Mouse (Mus musculus): Measurements from ENCODE around the gene Sun2. TPM values are rescaled to one million over a fixed set of nuclear protein-coding genes. Genes with fewer than 3 reads are reported as not detected.

The Sun2 gene
- polyA plus RNA-seq, 1 experiment from 2014 or later: 2.2 TPM

DNA sequence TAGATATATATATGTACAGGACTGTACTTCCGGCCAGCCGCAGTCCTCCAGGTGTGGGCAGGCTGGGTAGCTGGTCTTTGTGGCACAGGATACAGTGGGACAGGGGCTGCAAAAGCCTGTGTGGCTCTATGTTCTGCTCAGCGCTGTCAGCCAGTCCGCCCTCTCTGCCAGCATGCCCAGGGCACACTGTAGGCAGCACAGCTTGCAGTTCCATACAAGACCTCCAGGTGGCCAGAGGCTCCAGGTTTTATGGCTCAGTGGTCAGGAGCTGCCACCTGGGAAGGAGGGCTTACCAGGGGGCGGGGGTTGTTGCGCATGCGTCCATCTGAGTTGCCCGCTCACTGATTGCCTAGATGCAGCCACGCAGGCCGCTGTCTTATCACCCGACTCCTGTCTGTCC is 5.7 kb upstream of the Sun2 start:
- no peak overlapping the region for H3K27ac ChIP-seq (replicated peaks)
- no peaks in the 10 kb centered on the region for H3K27me3 ChIP-seq (ENCODE audit: control insufficient read depth, insufficient read depth, low read length)
- no peak overlapping the region for H3K9ac ChIP-seq (ENCODE audit: low read length)
- 68% methylated on average over 11 of the region's 11 CpGs for WGBS
- no peaks in the 10 kb centered on the region for H3K9me3 ChIP-seq (ENCODE audit: control insufficient read depth, low read length)
- no peak overlapping the region for H3K4me2 ChIP-seq (replicated peaks; ENCODE audit: low read depth)
- TF ChIP-seq CTCF (IDR thresholded peaks at IDR 0.05; ENCODE audit: low read depth) (peak; percentile 66), EP300 (optimal IDR thresholded peaks at IDR 0.05) (no peak)
- no peaks in the 10 kb centered on the region for H3K36me3 ChIP-seq (ENCODE audit: control insufficient read depth, insufficient read depth, low read length)
- no peak overlapping the region for H3K4me3 ChIP-seq (ENCODE audit: low read depth, low read length)
- DNase-seq (ENCODE audit: low spot score) (peak; percentile 35), ATAC-seq (ENCODE audit: low FRiP score, low TSS enrichment) (no peak)
- no peaks in the 10 kb centered on the region for H3K4me1 ChIP-seq (replicated peaks; ENCODE audit: control insufficient read depth, insufficient read depth)

DNA sequence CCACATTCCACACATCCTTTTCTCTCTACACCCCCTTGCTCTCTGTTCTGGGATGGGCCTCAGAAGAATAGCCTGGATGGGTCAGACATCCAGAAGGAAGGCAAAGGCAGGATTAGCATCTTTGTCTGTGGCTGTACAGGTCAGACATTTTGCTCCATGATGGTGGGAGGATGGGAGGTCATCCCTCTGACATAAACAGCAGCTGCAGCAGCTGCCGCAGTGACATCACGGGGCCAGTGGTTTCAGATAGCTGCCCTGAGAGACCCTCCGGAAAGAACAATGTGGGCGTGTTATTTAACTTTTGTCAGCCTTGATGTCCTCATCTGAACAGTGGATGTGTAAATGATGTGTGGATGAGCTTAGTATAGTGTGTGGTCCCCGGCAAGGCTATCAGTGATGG is 3.5 kb upstream of the Sun2 start:
- DNase-seq (ENCODE audit: low spot score) (no peak), ATAC-seq (ENCODE audit: low FRiP score, low TSS enrichment) (no peak)
- Histone ChIP-seq H3K9ac (ENCODE audit: low read length) (no peak overlapping the region), H3K27ac (replicated peaks) (no peak overlapping the region), H3K4me3 (ENCODE audit: low read depth, low read length) (no peak overlapping the region), H3K36me3 (ENCODE audit: control insufficient read depth, insufficient read depth, low read length) (no peaks in the 10 kb centered on the region), H3K9me3 (ENCODE audit: control insufficient read depth, low read length) (no peaks in the 10 kb centered on the region), H3K4me2 (replicated peaks; ENCODE audit: low read depth) (no peak overlapping the region), H3K4me1 (replicated peaks; ENCODE audit: control insufficient read depth, insufficient read depth) (peaks cover 3% of the 10 kb centered on the region; the same call in 1 of the 2 replicates), H3K27me3 (ENCODE audit: control insufficient read depth, insufficient read depth, low read length) (no peaks in the 10 kb centered on the region)
- TF ChIP-seq EP300 (optimal IDR thresholded peaks at IDR 0.05): no peak
- no peak for TF ChIP-seq CTCF (IDR thresholded peaks at IDR 0.05; ENCODE audit: low read depth)
- 84% methylated on average over 5 of the region's 5 CpGs for WGBS

DNA sequence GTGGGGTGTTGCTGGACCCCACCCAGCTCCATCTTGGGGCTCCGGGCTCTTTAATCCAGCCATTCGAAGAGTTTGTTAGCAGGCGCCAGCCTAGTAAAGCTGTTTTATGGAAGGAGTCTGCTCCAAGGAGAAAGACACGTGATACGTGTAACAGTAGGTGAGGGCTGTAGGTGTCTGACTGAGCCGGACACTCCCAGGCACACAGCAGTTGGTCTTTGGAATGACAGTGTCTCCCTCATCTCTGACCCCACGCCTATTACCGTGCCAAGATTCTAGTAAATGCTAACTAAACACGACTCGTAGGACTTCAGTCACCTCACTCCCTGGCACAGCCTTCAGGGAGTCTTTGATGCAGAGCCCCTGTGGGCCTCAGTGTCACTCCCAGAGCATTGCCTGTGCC is 3.0 kb upstream of the Sun2 start:
- H3K4me3 ChIP-seq (ENCODE audit: low read depth, low read length): no peak overlapping the region
- H3K4me1 ChIP-seq (replicated peaks; ENCODE audit: control insufficient read depth, insufficient read depth): peaks cover 3% of the 10 kb centered on the region; the same call in 1 of the 2 replicates
- H3K9me3 ChIP-seq (ENCODE audit: control insufficient read depth, low read length): no peaks in the 10 kb centered on the region
- 72% methylated on average over 10 of the region's 10 CpGs for WGBS
- H3K27ac ChIP-seq (replicated peaks): no peak overlapping the region
- ATAC-seq (ENCODE audit: low FRiP score, low TSS enrichment) (no peak), DNase-seq (ENCODE audit: low spot score) (no peak)
- TF ChIP-seq EP300 (optimal IDR thresholded peaks at IDR 0.05) (no peak), CTCF (IDR thresholded peaks at IDR 0.05; ENCODE audit: low read depth) (no peak)
- H3K4me2 ChIP-seq (replicated peaks; ENCODE audit: low read depth): no peak overlapping the region
- H3K9ac ChIP-seq (ENCODE audit: low read length): no peak overlapping the region
- H3K36me3 ChIP-seq (ENCODE audit: control insufficient read depth, insufficient read depth, low read length): no peaks in the 10 kb centered on the region
- no peaks in the 10 kb centered on the region for H3K27me3 ChIP-seq (ENCODE audit: control insufficient read depth, insufficient read depth, low read length)

DNA sequence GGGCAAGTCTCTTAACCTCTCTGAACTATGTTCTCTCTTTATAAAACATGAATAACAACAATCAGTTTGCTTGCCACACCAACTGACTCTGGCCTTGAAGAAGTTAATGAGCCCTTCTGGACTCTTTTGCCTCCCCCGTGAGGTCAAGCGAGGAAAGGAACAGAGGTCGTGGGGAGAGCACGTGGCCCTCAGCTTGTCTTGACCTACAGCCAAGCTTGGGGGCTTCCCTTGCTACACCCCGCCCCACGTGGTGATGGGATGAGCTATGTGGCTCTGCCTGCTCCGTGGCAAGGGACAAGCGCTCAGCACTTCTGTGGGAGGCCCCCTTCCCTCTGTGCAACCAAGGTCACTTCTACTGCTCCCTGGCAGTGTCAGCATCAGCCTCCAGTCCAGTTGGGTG is 2.4 kb upstream of the Sun2 start:
- no peak for DNase-seq (ENCODE audit: low spot score)
- TF ChIP-seq CTCF (IDR thresholded peaks at IDR 0.05; ENCODE audit: low read depth) (no peak), EP300 (optimal IDR thresholded peaks at IDR 0.05) (no peak)
- 80% methylated on average over 8 of the region's 8 CpGs for WGBS
- H3K36me3 ChIP-seq (ENCODE audit: control insufficient read depth, insufficient read depth, low read length): no peaks in the 10 kb centered on the region
- H3K9ac ChIP-seq (ENCODE audit: low read length): no peak overlapping the region
- H3K27me3 ChIP-seq (ENCODE audit: control insufficient read depth, insufficient read depth, low read length): no peaks in the 10 kb centered on the region
- H3K27ac ChIP-seq (replicated peaks): no peak overlapping the region
- H3K4me2 ChIP-seq (replicated peaks; ENCODE audit: low read depth): no peak overlapping the region
- H3K4me3 ChIP-seq (ENCODE audit: low read depth, low read length): no peak overlapping the region
- ATAC-seq (ENCODE audit: low FRiP score, low TSS enrichment): no peak
- H3K4me1 ChIP-seq (replicated peaks; ENCODE audit: control insufficient read depth, insufficient read depth): peaks cover 3% of the 10 kb centered on the region; the same call in 1 of the 2 replicates
- no peaks in the 10 kb centered on the region for H3K9me3 ChIP-seq (ENCODE audit: control insufficient read depth, low read length)

DNA sequence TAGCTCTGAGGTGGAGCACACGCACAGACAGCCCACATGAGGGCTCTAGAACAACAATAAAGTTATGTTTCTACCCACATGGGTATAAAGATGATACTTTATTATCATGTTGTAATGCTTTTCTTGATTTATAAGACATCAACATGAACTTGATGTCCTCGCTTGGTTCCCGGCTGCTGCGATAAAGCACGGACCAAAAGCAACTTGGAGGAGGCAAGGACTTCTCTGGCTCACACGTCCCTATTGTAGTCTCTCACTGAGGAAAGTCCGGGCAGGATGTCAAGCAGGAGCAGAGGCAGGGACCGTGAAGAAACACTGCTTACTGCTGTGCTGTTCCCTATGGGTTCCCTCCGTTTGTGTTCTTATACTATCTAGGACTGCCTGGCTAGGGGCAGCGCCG is 1.7 kb upstream of the Sun2 start:
- Histone ChIP-seq H3K27ac (replicated peaks) (no peak overlapping the region), H3K4me1 (replicated peaks; ENCODE audit: control insufficient read depth, insufficient read depth) (peaks cover 3% of the 10 kb centered on the region; the same call in 1 of the 2 replicates), H3K36me3 (ENCODE audit: control insufficient read depth, insufficient read depth, low read length) (peaks cover 2% of the 10 kb centered on the region; the same call in 1 of the 2 replicates), H3K4me3 (ENCODE audit: low read depth, low read length) (no peak overlapping the region), H3K9me3 (ENCODE audit: control insufficient read depth, low read length) (no peaks in the 10 kb centered on the region), H3K9ac (ENCODE audit: low read length) (no peak overlapping the region), H3K4me2 (replicated peaks; ENCODE audit: low read depth) (no peak overlapping the region), H3K27me3 (ENCODE audit: control insufficient read depth, insufficient read depth, low read length) (no peaks in the 10 kb centered on the region)
- TF ChIP-seq CTCF (IDR thresholded peaks at IDR 0.05; ENCODE audit: low read depth) (no peak), EP300 (optimal IDR thresholded peaks at IDR 0.05) (no peak)
- ATAC-seq (ENCODE audit: low FRiP score, low TSS enrichment) (no peak), DNase-seq (ENCODE audit: low spot score) (no peak)
- 93% methylated on average over 11 of the region's 11 CpGs for WGBS

DNA sequence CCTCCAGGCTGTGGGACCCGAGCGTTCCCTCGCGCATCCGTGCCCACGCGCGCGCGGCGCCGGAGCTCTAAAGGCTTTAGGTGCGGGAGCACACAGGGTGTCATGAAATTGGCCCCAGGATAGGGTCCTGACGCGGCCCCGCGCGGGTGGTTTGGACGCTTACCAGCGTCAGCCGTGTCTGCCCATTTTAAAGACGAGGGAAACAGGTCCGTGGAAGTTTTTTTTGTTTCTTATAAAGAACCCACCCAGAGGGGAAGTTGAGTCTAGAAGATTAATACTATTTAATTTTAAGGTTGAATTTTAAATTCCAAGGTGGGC is 329 bp upstream of the Sun2 start:
- H3K4me3 ChIP-seq (ENCODE audit: low read depth, low read length): peak overlapping the region; percentile 98
- 0% methylated on average over 22 of the region's 23 CpGs for WGBS
- TF ChIP-seq CTCF (IDR thresholded peaks at IDR 0.05; ENCODE audit: low read depth) (no peak), EP300 (optimal IDR thresholded peaks at IDR 0.05) (no peak)
- peaks cover 9% of the 10 kb centered on the region for H3K36me3 ChIP-seq (ENCODE audit: control insufficient read depth, insufficient read depth, low read length)
- H3K27me3 ChIP-seq (ENCODE audit: control insufficient read depth, insufficient read depth, low read length): no peaks in the 10 kb centered on the region
- peak overlapping the region; percentile 91 for H3K27ac ChIP-seq (replicated peaks)
- DNase-seq (ENCODE audit: low spot score): no peak
- H3K9ac ChIP-seq (ENCODE audit: low read length): peak overlapping the region; percentile 98
- H3K4me2 ChIP-seq (replicated peaks; ENCODE audit: low read depth): peak overlapping the region; percentile 93
- ATAC-seq (ENCODE audit: low FRiP score, low TSS enrichment): no peak
- peaks cover 3% of the 10 kb centered on the region; the same call in 1 of the 2 replicates for H3K4me1 ChIP-seq (replicated peaks; ENCODE audit: control insufficient read depth, insufficient read depth)
- H3K9me3 ChIP-seq (ENCODE audit: control insufficient read depth, low read length): no peaks in the 10 kb centered on the region
